Mouse (Mus musculus): ENCODE data around the gene Milr1. TPM values are rescaled to one million over a fixed set of nuclear protein-coding genes. Genes with fewer than 3 reads are reported as not detected.
"Not testable (repeated sequence)": the region's sequence is repeated elsewhere in the genome, so short reads cannot be mapped to it uniquely, and the experiment has no call there.

Gene Milr1
- polyA plus RNA-seq, 1 experiment from 2014 or later: 1.2 TPM

DNA sequence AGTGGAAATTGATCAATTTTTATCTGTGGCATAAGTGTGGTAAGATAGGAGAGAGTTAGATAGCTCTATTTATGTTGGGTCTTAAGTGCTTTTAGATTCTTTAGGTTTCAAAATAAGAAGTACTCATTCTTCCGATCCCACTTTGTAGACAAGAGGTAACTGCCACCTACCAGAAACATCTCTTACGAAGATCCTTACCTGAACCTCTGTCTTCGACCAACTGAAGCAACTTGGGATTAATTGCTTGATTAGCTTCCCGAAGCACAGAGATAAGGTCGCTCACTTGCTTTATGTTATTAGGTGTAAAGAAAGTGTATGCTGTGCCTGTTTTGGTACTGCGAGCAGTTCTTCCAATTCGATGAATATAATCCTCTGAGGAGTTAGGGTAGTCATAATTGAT, 31.2 kb downstream of the Milr1 start:
- H3K27me3 ChIP-seq (ENCODE audit: low read depth, poor library complexity, severe bottlenecking); H3K27ac ChIP-seq; DNase-seq (ENCODE audit: low spot score); H3K9me3 ChIP-seq (replicated peaks); H3K4me3 ChIP-seq: not testable (repeated sequence)
- 91% methylated on average over 7 of the region's 7 CpGs for WGBS
- H3K36me3 ChIP-seq: peaks cover 77% of the 10 kb centered on the region
- peaks cover 13% of the 10 kb centered on the region; the same call in 1 of the 2 replicates for H3K4me1 ChIP-seq

DNA sequence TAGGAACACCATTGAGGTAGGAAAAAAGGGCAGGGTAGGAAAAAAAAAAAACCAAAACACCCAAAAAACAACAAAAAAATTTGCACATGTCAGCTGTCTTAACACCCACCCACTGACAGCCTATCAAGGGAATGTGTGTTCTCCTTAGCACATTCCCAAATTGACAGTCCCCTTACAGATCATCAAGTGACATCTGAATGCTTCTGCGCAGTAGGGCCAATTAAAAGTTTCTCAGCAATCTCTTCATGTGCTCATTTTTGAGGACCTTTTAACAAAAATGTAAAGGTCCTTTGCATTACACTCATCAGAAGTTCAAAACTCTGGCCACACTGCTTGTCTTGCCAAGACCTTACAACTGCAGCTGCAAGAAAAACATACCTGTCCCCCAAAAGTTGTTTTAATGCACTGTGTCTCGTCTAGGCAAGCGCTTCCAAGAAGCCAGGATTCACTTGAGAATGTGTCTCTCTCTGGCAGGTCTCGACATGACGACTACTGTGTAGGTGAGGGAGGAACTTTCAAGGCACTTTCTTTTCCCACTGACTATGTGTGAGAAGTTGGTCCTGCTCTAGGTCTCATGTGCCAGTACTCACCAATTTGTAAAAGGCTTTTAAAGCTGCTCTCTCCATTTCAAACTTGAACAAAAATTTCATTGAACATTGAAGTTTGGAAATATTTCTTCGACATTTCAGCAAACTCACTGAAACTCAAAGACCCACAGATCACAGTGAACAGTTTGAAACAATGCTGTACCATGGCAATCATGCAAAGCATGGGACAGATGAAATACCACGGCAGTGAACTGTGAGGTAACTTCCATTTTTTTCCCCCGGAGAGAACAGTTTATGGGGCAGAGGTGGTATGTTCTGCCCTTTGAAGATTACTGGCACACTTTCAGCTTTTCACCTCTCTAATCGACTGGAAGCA, 32.1 kb downstream of the Milr1 start:
- H3K4me3 ChIP-seq: no peak overlapping the region
- H3K4me1 ChIP-seq: peaks cover 13% of the 10 kb centered on the region; the same call in 1 of the 2 replicates
- peaks cover 78% of the 10 kb centered on the region for H3K36me3 ChIP-seq
- no peak for DNase-seq (ENCODE audit: low spot score)
- no peak overlapping the region for H3K27ac ChIP-seq
- no peaks in the 10 kb centered on the region for H3K9me3 ChIP-seq (replicated peaks)
- WGBS: 91% methylated on average over 9 of the region's 9 CpGs
- H3K27me3 ChIP-seq (ENCODE audit: low read depth, poor library complexity, severe bottlenecking): no peaks in the 10 kb centered on the region

DNA sequence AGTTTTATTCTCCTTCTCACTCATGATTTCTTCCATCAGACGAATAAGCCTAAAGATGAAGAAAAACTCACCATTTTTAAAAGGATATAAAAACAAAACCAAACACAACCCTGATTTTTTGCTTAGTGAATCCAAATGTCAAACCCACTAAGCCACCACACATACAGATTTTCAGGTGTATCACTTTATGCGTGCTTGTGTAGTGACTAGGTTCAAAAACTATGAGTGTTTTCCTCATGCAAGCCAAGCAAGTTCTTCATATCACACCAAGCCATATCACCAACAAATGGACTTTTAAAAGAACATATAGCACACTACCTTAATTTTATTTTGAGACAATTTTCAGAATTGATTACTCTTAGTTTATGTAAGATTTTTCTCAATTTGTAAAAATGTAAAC, 33.5 kb downstream of the Milr1 start:
- no peaks in the 10 kb centered on the region for H3K27me3 ChIP-seq (ENCODE audit: low read depth, poor library complexity, severe bottlenecking)

DNA sequence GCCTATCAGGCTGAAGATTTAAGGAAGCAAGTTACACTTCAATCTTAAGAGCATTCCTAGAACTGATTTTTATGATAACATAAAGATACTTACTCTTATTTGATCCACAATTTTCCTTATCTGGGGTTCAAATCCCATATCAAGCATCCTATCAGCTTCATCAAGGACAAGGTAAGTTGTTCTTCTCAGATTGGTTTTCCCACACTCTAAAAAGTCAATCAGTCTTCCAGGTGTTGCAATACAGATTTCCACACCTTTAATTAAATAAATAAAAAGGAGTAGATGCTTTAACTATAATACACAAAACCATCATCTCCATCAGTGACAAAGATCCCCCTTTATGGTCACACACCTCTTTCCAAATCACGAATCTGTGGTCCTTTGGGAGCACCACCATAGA, 34.0 kb downstream of the Milr1 start:
- H3K4me3 ChIP-seq: no peak overlapping the region
- H3K36me3 ChIP-seq: peaks cover 77% of the 10 kb centered on the region
- WGBS: 93% methylated on average over 1 of the region's 1 CpGs

More for the DNA sequence above, 33.5 kb downstream of the Milr1 start:
- peaks cover 78% of the 10 kb centered on the region for H3K36me3 ChIP-seq
- H3K4me3 ChIP-seq: no peak overlapping the region
- H3K4me1 ChIP-seq: peaks cover 11% of the 10 kb centered on the region; the same call in 1 of the 2 replicates
- no peaks in the 10 kb centered on the region for H3K9me3 ChIP-seq (replicated peaks)
- no peak overlapping the region for H3K27ac ChIP-seq
- DNase-seq (ENCODE audit: low spot score): no peak
- WGBS: 90% methylated on average over 2 of the region's 2 CpGs

DNA sequence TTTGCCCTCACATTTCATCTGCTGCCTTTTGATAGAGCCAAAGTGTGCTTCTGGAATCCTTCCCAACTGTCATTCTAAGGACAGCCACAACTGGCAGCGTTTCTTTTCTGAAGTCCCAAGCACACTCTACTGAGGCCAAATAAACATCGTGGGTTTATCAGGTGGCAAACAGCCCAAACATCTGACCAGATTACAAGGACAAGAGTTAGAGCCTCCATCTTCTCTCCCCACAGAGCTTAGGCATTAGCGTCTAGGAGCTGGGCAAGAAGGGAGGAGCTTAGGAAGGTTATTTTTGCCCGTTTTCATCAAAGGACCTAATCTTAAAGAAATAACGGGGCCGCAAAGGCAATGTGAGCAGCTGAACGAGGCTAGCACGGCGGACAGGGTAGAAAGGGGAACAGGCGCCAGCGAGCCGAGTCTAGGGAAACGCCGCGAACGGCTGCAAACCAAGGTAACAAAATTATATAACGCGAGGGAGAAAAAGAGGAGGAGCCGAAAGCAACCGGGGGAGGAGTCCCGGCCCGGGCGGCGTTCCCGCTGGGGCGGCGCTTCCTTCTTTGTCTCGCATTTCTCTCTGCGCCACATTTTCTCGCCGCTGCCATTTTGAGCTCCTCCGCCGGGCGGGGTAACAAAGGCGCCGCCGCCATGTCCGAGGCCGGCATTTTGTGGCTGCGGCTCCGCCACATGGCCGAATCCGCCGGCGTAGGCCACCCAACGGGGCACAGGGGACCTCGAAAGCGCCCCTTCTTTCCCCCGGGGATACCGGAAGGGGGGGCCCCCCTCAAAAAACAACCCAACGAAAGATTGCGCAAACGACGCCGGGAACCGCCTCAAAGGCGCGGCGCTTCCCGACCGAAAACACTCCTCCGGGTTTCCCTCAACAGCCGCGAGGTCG, 36.4 kb downstream of the Milr1 start:
- Histone ChIP-seq H3K4me1 (peaks cover 22% of the 10 kb centered on the region), H3K4me3 (peak overlapping the region; percentile 96), H3K27me3 (ENCODE audit: low read depth, poor library complexity, severe bottlenecking) (no peaks in the 10 kb centered on the region), H3K9me3 (replicated peaks) (no peaks in the 10 kb centered on the region), H3K36me3 (peaks cover 65% of the 10 kb centered on the region), H3K27ac (peak overlapping the region; percentile 100)
- WGBS: under 1% methylated on average over 65 of the region's 65 CpGs
- DNase-seq (ENCODE audit: low spot score): peak; percentile 87

More for the DNA sequence above, 34.0 kb downstream of the Milr1 start:
- H3K27ac ChIP-seq: no peak overlapping the region
- peaks cover 15% of the 10 kb centered on the region for H3K4me1 ChIP-seq
- H3K9me3 ChIP-seq (replicated peaks): no peaks in the 10 kb centered on the region
- DNase-seq (ENCODE audit: low spot score): no peak
- no peaks in the 10 kb centered on the region for H3K27me3 ChIP-seq (ENCODE audit: low read depth, poor library complexity, severe bottlenecking)

DNA sequence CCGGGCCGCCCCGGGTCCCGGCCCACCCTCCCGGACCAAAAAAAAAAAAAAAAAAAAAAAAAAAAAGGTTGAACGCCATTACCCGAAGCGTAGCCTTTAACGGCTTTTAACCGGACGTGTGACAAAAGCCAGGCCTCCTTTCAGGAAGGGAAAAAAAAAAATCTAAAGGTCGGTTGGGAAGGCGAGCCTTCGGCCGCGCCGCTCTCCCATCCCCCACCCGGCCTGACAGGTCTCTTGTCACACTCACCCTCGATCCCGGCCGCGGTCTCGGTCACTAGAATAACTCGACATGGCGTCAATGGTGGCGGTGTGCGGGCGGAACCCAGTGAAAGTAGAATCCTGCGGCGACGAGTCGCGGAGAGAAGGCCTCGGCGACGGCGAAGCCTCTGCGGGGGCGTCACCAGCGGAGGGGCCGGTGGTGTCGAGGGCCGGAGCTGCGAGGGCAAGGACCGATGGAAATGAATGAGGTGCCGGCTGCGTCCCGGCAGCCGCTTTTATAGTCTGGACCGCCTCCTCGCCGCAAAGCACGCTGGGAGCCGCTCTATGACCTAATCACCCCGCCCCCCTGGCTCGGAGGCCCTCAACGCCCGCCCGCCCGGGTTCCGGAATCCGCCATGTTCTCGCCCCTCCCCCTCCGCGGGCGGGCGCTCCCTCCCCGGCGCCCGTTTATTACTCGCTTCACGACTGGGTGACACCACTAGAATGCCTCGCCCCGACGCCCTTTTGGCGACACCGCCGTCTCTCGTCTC, 37.2 kb downstream of the Milr1 start:
- Histone ChIP-seq H3K27me3 (ENCODE audit: low read depth, poor library complexity, severe bottlenecking) (no peaks in the 10 kb centered on the region), H3K36me3 (peaks cover 65% of the 10 kb centered on the region), H3K9me3 (replicated peaks) (no peaks in the 10 kb centered on the region), H3K4me1 (peaks cover 22% of the 10 kb centered on the region), H3K27ac (peak overlapping the region; percentile 100), H3K4me3 (peak overlapping the region; percentile 96)
- DNase-seq (ENCODE audit: low spot score): peak; percentile 100
- WGBS: under 1% methylated on average over 74 of the region's 79 CpGs

DNA sequence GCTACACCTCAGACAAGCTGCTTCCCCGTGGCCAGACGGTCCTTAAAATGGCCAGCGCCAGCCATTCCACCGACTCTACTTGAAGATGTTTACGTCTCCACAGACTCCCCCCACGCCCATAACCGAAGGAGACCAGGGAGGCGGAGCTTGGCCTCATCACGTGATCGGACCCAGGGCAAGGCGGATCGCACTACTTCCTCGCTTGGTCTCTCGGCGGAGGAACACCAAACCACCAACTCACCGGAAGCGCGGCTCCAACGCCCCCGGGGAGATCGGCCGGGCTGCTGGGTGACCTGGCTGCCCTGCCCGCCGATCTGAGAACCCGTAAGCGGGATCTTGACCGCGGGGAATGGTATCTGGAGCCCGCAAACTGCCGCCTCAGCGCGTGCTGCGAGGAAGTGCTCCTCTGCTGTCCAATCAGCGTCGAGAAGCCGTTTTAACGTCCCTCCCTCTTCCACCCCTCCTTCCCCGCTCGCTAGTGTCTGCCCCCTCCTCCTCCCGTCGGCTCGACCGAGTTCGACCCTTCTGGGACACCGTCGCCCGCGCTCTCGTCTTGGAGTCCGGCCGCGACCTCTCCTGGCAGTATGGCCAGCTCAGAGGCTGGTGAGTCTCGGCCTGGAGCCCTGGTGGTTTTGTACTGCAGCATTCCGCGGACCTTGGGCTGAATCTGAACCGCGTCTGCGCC, 37.9 kb downstream of the Milr1 start, which contains the start of the genes Ddx5 and Cep95:
Gene Ddx5 (minus strand): TSS at position 411 of the 685 bp plus-strand sequence.
Gene Cep95 (plus strand): TSS at position 478 of the 685 bp plus-strand sequence.
- DNase-seq (ENCODE audit: low spot score): peak; percentile 97
- Histone ChIP-seq H3K27ac (peak within 1 kb of the TSS; percentile 100), H3K4me1 (peaks cover 22% of the 10 kb centered on the region), H3K27me3 (ENCODE audit: low read depth, poor library complexity, severe bottlenecking) (no peaks in the 10 kb centered on the region), H3K4me3 (peak within 1 kb of the TSS; percentile 96), H3K9me3 (replicated peaks) (no peaks in the 10 kb centered on the region), H3K36me3 (peaks cover 65% of the 10 kb centered on the region)
- under 1% methylated on average over 58 of the region's 58 CpGs for WGBS

DNA sequence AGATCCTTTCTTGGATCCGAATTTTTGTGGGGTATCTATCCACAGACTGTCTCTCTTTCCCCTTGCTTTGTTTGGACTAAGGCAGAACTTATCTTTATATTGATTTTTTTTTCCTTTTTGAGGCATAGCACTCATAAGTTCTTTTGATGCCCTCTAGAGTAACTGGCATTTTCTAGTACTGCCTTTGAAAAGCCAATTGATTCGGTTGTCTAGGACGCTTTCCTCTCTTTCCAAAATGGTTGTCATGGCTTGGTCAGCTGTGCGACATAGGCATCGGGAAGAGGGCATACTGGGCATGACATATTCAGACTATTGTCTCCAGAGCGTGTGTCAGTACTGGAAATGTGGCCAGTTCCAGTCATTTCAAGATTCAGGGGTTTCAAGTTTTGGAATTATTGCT, 38.6 kb downstream of the Milr1 start:
- Histone ChIP-seq H3K27me3 (ENCODE audit: low read depth, poor library complexity, severe bottlenecking) (no peaks in the 10 kb centered on the region), H3K27ac (peak overlapping the region; percentile 100), H3K36me3 (peaks cover 65% of the 10 kb centered on the region), H3K9me3 (replicated peaks) (no peaks in the 10 kb centered on the region), H3K4me1 (peaks cover 22% of the 10 kb centered on the region), H3K4me3 (peak overlapping the region; percentile 96)
- WGBS: 1% methylated on average over 6 of the region's 6 CpGs
- peak; percentile 46 for DNase-seq (ENCODE audit: low spot score)

DNA sequence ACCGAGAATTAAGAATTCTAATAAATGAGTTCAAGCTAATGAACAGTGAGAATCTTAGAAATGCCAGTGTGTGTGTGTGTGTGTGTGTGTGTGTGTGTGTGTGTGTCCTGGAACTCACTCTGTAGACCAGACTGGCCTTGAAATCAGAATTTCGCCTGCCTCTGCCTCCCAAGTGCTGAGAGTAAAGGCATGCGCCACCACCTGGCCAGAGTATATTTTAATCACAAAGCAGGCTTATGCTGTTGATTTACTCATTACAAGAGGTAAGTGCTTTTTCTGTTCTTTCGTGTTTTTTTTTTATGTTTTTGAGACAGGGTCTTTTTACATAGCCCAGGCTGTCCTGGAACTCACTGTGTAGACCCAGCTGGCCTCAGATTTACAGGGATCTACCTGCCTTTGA, 42.8 kb downstream of the Milr1 start:
- no peak for DNase-seq (ENCODE audit: low spot score)
- peaks cover 68% of the 10 kb centered on the region for H3K36me3 ChIP-seq
- H3K27ac ChIP-seq: no peak overlapping the region
- H3K9me3 ChIP-seq (replicated peaks): no peaks in the 10 kb centered on the region
- H3K4me3 ChIP-seq: no peak overlapping the region
- WGBS: 76% methylated on average over 4 of the region's 4 CpGs
- H3K27me3 ChIP-seq (ENCODE audit: low read depth, poor library complexity, severe bottlenecking): no peaks in the 10 kb centered on the region
- peaks cover 19% of the 10 kb centered on the region; the same call in 1 of the 2 replicates for H3K4me1 ChIP-seq

DNA sequence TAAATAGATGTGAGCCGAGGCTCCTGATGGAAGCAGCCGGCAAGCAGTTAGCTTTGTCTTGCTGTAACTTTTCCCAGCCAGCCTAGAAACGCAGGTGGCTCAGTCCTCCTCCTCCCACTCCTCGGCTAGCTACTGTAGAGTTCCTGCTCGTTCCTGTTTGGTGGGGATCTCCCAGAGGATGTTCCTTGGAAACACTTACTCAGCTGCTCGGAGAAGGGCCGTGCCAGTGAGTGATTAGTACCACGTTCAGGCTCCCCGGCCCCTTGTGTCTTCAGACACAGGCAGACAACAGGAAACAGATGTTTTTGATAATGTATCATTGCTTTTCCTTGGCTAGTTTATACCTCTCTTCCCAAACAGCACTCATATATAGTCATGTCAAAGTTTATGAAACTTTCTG, 44.7 kb downstream of the Milr1 start:
- no peak overlapping the region for H3K27ac ChIP-seq

DNA sequence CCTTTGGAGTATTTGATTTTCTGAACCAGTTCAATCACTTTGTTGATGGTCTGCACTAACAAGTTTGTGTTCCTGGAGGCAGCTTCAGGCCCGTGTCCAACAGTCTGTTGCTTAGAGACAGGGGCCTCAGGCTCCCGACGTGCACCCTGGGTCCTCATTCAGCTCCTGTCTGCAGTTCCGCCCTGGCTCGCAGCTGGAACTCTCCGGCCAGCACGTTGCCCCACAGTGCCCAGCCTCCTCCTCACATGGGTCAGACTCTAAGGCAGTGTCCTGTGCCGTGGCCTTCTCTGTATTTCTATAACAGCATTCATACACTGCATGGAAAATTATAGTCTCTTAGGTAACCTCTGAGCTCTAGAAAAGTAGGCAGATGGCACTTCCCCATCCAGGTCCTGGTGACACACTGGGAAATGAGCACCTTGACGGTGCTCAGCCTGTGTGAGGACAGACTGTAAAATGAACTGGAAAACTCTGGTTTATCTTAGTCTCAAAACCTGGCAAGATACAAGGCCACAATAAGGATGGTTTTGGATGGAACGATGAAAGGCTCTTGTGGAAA, 51.1 kb downstream of the Milr1 start:
- Histone ChIP-seq H3K36me3 (peaks cover 90% of the 10 kb centered on the region), H3K9me3 (replicated peaks) (no peaks in the 10 kb centered on the region)

More for the DNA sequence above, 44.7 kb downstream of the Milr1 start:
- DNase-seq (ENCODE audit: low spot score): no peak
- Histone ChIP-seq H3K4me1 (0 out of 2 replicates have a peak, but pooled peaks cover 9% of the 10 kb centered on the region), H3K9me3 (replicated peaks) (no peaks in the 10 kb centered on the region), H3K4me3 (no peak overlapping the region), H3K36me3 (peaks cover 87% of the 10 kb centered on the region), H3K27me3 (ENCODE audit: low read depth, poor library complexity, severe bottlenecking) (no peaks in the 10 kb centered on the region)
- 37% methylated on average over 9 of the region's 9 CpGs for WGBS

More for the DNA sequence above, 51.1 kb downstream of the Milr1 start:
- H3K27ac ChIP-seq: no peak overlapping the region
- H3K4me1 ChIP-seq: no peaks in the 10 kb centered on the region
- 91% methylated on average over 10 of the region's 10 CpGs for WGBS
- no peaks in the 10 kb centered on the region for H3K27me3 ChIP-seq (ENCODE audit: low read depth, poor library complexity, severe bottlenecking)
- no peak for DNase-seq (ENCODE audit: low spot score)
- no peak overlapping the region for H3K4me3 ChIP-seq
